Mouse (Mus musculus) kidney, postnatal 10 days (tissue): Measurements from ENCODE around the gene Dusp10.

Experiments used
- DNase-seq: peaks from one replicate; pipeline ENCODE4 v3.0.0; 2021; ENCODE audit warnings: mixed read lengths

The Dusp10 gene

GRCm38 (mm10) chr1:184108254-184108653, 95.2 kb downstream of the Dusp10 start:
- no peak for DNase-seq

GRCm38 (mm10) chr1:184117586-184117985, 104.5 kb downstream of the Dusp10 start:
- no peak for DNase-seq

GRCm38 (mm10) chr1:184117991-184118390, 104.9 kb downstream of the Dusp10 start:
- no peak for DNase-seq

DNA sequence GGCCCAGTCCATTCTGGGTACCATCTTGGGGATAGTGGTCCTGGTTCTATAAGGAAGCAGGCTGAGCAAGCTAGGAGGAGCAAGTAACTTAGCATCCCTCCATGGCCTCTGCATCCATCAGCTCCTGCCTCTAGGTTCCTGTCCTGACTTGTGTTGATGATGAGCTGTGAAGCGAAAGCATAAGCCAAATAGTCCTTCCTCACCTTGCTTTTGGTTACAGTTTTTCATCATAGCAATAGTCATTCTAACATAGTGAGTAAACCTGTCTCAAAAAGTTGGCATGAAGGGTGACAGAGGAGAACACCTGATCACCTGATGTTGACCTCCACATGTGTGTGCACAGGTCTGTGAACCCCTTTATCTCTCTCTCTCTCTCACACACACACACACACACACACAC, 105.5 kb downstream of the Dusp10 start:
- DNase-seq = no peak
